Mouse (Mus musculus) liver, embryonic 14.5 days (tissue): ENCODE results near the gene Galnt17.

Source experiments
- CTCF ChIP-seq: IDR thresholded peaks from 2 replicates; pipeline ENCODE4 v1.5.1; 2016; ENCODE audit warnings: antibody characterized with exemption, low read depth, control low read depth
- EP300 ChIP-seq: IDR thresholded peaks from 2 replicates; pipeline ENCODE4 v1.6.1; 2016; ENCODE audit warnings: antibody characterized with exemption, low read depth

- no peak for TF ChIP-seq CTCF
- no peak for TF ChIP-seq EP300
Observed at GRCm38 (mm10) chr5:130924245-130924827, 384.0 kb downstream of the Galnt17 start.
